Mouse (Mus musculus) lung, embryonic 14.5 days (tissue): ENCODE measurements around the gene Gm20388. TPM values are rescaled to one million over a fixed set of nuclear protein-coding genes. Genes with fewer than 3 reads are reported as not detected.
A peak's percentile ranks its signal among the peaks of the same experiment; 100 is the strongest.

Source experiments
- ATAC-seq: fragments of 200-750 bp; cut with Nextera tagmentation; 2 replicates; pipeline ENCODE4 v1.8.0; 2017; ENCODE audit warnings: mild to moderate bottlenecking, moderate TSS enrichment, moderate library complexity; ENCODE audit not compliant: insufficient read depth
- DNase-seq: peaks from one replicate; pipeline ENCODE4 v3.0.0-alpha.2; 2015
- H3K27ac ChIP-seq: fragments of 300-500 bp; sonication (generic); 2 replicates; pipeline ENCODE4 v1.5.1; 2014; ENCODE audit warnings: low read depth, mild to moderate bottlenecking, moderate library complexity
- H3K27me3 ChIP-seq: fragments of 300-500 bp; sonication (generic); 2 replicates; pipeline ENCODE4 v1.6.1; 2014; ENCODE audit warnings: low read length, control low read depth; ENCODE audit not compliant: insufficient read depth
- H3K36me3 ChIP-seq: fragments of 300-500 bp; sonication (generic); 2 replicates; pipeline ENCODE4 v1.6.1; 2014; ENCODE audit warnings: control low read depth; ENCODE audit not compliant: insufficient read depth
- H3K4me1 ChIP-seq: fragments of 300-500 bp; sonication (generic); 2 replicates; pipeline ENCODE4 v1.6.1; 2014; ENCODE audit warnings: antibody characterized with exemption, control low read depth; ENCODE audit not compliant: insufficient read depth
- H3K4me2 ChIP-seq: fragments of 300-500 bp; sonication (generic); 2 replicates; pipeline ENCODE4 v1.6.1; 2014; ENCODE audit warnings: mild to moderate bottlenecking
- H3K4me3 ChIP-seq: fragments of 300-500 bp; sonication (generic); 2 replicates; pipeline ENCODE4 v1.5.1; 2014; ENCODE audit warnings: low read depth, low read length
- H3K9ac ChIP-seq: fragments of 300-500 bp; sonication (generic); 2 replicates; pipeline ENCODE4 v1.6.1; 2014
- H3K9me3 ChIP-seq: fragments of 300-500 bp; sonication (generic); 2 replicates; pipeline ENCODE4 v1.6.1; 2016; ENCODE audit warnings: low read depth, low read length, control low read depth
- CTCF ChIP-seq: IDR thresholded peaks from 2 replicates; pipeline ENCODE4 v1.5.1; 2016; ENCODE audit warnings: antibody characterized with exemption, low read depth
- WGBS: fragments of 180-500 bp; shearing (Covaris S2); extraction: QIAGEN DNeasy Blood & Tissue Kit; methylation state at CpG from one replicate; pipeline ENCODE4 v1.1.7; 2014; 5-methylcytosine and 5-hydroxymethylcytosine counted together
- polyA plus RNA-seq: library from polyadenylated mRNA; unstranded; fragments of >200 nt; fragmentation: Nextera tagmentation; extraction: Ambion mirVana; gene quantifications from 2 replicates; pipeline ENCODE4 v1.2.1, GENCODE M21; 2014

Gene Gm20388
- polyA plus RNA-seq, 1 experiment from 2014 or later: not detected

- Histone ChIP-seq H3K27ac (no peak overlapping the region), H3K4me3 (no peak overlapping the region), H3K4me2 (no peak overlapping the region), H3K27me3 (no peaks in the 10 kb centered on the region), H3K36me3 (no peaks in the 10 kb centered on the region), H3K9ac (no peak overlapping the region), H3K4me1 (0 out of 2 replicates have a peak, but pooled peaks cover 3% of the 10 kb centered on the region), H3K9me3 (no peaks in the 10 kb centered on the region)
- TF ChIP-seq CTCF: no peak
- no peak for ATAC-seq
- 92% methylated on average over 5 of the region's 5 CpGs for WGBS
- DNase-seq: no peak
Observed at GRCm38 (mm10) chr8:120032549-120033208, 122.0 kb downstream of the Gm20388 start.

GRCm38 (mm10) chr8:120034471-120034870 lies 123.8 kb downstream of the Gm20388 start:
- WGBS: 34% methylated on average over 6 of the region's 6 CpGs
- TF ChIP-seq CTCF: no peak
- no peak for ATAC-seq

GRCm38 (mm10) chr8:120036111-120036510 lies 125.5 kb downstream of the Gm20388 start:
- DNase-seq (no peak), ATAC-seq (no peak)
- no peak overlapping the region for H3K4me3 ChIP-seq
- WGBS: 17% methylated on average over 9 of the region's 9 CpGs
- no peak overlapping the region for H3K9ac ChIP-seq
- no peak overlapping the region for H3K27ac ChIP-seq
- no peaks in the 10 kb centered on the region for H3K9me3 ChIP-seq
- no peak for TF ChIP-seq CTCF
- H3K4me2 ChIP-seq: no peak overlapping the region
- H3K27me3 ChIP-seq: no peaks in the 10 kb centered on the region
- no peaks in the 10 kb centered on the region for H3K4me1 ChIP-seq
- no peaks in the 10 kb centered on the region for H3K36me3 ChIP-seq

More at GRCm38 (mm10) chr8:120034471-120034870, 123.8 kb downstream of the Gm20388 start:
- Histone ChIP-seq H3K27ac (no peak overlapping the region), H3K9ac (no peak overlapping the region), H3K27me3 (no peaks in the 10 kb centered on the region), H3K4me3 (no peak overlapping the region), H3K4me1 (0 out of 2 replicates have a peak, but pooled peaks cover 3% of the 10 kb centered on the region), H3K36me3 (no peaks in the 10 kb centered on the region), H3K9me3 (no peaks in the 10 kb centered on the region), H3K4me2 (no peak overlapping the region)
- no peak for DNase-seq

- Histone ChIP-seq H3K27me3 (no peaks in the 10 kb centered on the region), H3K9me3 (no peaks in the 10 kb centered on the region), H3K4me1 (no peaks in the 10 kb centered on the region), H3K4me2 (no peak overlapping the region), H3K27ac (no peak overlapping the region), H3K36me3 (no peaks in the 10 kb centered on the region), H3K9ac (no peak overlapping the region), H3K4me3 (no peak overlapping the region)
- ATAC-seq: no peak
- DNase-seq: no peak
- WGBS: 68% methylated on average over 4 of the region's 4 CpGs
- no peak for TF ChIP-seq CTCF
Observed at GRCm38 (mm10) chr8:120036578-120036977, 125.9 kb downstream of the Gm20388 start.

- no peak overlapping the region for H3K4me3 ChIP-seq
- no peak overlapping the region for H3K27ac ChIP-seq
- H3K36me3 ChIP-seq: no peaks in the 10 kb centered on the region
- H3K4me1 ChIP-seq: no peaks in the 10 kb centered on the region
- H3K9me3 ChIP-seq: no peaks in the 10 kb centered on the region
- no peak for TF ChIP-seq CTCF
- DNase-seq: peak; percentile 37
- H3K9ac ChIP-seq: no peak overlapping the region
- ATAC-seq: no peak
- 68% methylated on average over 15 of the region's 15 CpGs for WGBS
- no peak overlapping the region for H3K4me2 ChIP-seq
- no peaks in the 10 kb centered on the region for H3K27me3 ChIP-seq
Observed at GRCm38 (mm10) chr8:120037199-120037598, 126.6 kb downstream of the Gm20388 start.

GRCm38 (mm10) chr8:120037611-120038010 lies 127.0 kb downstream of the Gm20388 start:
- ATAC-seq (no peak), DNase-seq (no peak)
- Histone ChIP-seq H3K27me3 (no peaks in the 10 kb centered on the region), H3K4me2 (no peak overlapping the region), H3K9me3 (no peaks in the 10 kb centered on the region), H3K4me3 (no peak overlapping the region), H3K4me1 (no peaks in the 10 kb centered on the region), H3K27ac (no peak overlapping the region), H3K36me3 (no peaks in the 10 kb centered on the region), H3K9ac (no peak overlapping the region)
- WGBS: 78% methylated on average over 8 of the region's 8 CpGs
- TF ChIP-seq CTCF: no peak

- WGBS: 92% methylated on average over 12 of the region's 12 CpGs
- no peak for ATAC-seq
Observed at GRCm38 (mm10) chr8:120038741-120039140, 128.1 kb downstream of the Gm20388 start.

More at GRCm38 (mm10) chr8:120038741-120039140, 128.1 kb downstream of the Gm20388 start:
- H3K9ac ChIP-seq: no peak overlapping the region
- no peak overlapping the region for H3K27ac ChIP-seq
- no peaks in the 10 kb centered on the region for H3K4me1 ChIP-seq
- no peak overlapping the region for H3K4me2 ChIP-seq
- H3K27me3 ChIP-seq: no peaks in the 10 kb centered on the region
- H3K4me3 ChIP-seq: no peak overlapping the region
- TF ChIP-seq CTCF: no peak
- no peak for DNase-seq
- H3K36me3 ChIP-seq: no peaks in the 10 kb centered on the region
- H3K9me3 ChIP-seq: no peaks in the 10 kb centered on the region
